Mouse (Mus musculus): Measurements from ENCODE around the gene Tmem121b. TPM values are rescaled to one million over a fixed set of nuclear protein-coding genes. Genes with fewer than 3 reads are reported as not detected.

Gene Tmem121b
- polyA plus RNA-seq, 1 experiment from 2014 or later, result 0.10 TPM

DNA sequence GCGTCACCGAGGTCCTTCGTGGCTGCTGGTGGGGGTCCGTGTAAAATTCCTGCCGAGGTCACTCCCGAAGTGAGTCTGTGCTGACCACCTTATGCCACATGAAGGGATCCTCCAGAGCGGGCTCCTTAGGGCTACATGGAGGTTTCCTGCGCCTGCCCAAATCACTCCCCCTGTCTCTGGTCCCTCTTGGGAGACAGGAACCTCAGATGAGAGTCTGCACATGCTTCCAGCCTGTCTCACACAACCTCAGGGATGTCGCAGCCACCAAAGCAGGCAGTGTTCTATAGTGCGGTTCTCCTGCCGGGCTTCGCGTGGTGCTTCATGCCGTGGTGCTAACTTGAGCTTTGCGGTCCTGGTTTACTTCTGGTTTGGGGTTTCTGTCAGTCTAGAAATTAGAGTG lies 32.4 kb downstream of the Tmem121b start:
- WGBS, result 65% methylated on average over 15 of the region's 15 CpGs
- no peak for ATAC-seq
- H3K27me3 ChIP-seq (replicated peaks), result peaks cover 14% of the 10 kb centered on the region

GRCm38 (mm10) chr6:120457751-120458150 lies 35.9 kb downstream of the Tmem121b start:
- no peak overlapping the region for H3K4me3 ChIP-seq (replicated peaks)
- ATAC-seq, result no peak
- no peaks in the 10 kb centered on the region for H3K4me1 ChIP-seq (replicated peaks)
- 84% methylated on average over 5 of the region's 5 CpGs for WGBS
- H3K4me2 ChIP-seq (replicated peaks), result no peak overlapping the region
- no peaks in the 10 kb centered on the region for H3K9me3 ChIP-seq
- H3K27me3 ChIP-seq (replicated peaks), result peaks cover 6% of the 10 kb centered on the region
- no peaks in the 10 kb centered on the region for H3K36me3 ChIP-seq
- no peak overlapping the region for H3K27ac ChIP-seq
- H3K9ac ChIP-seq, result no peak overlapping the region

More for the DNA sequence above, 32.4 kb downstream of the Tmem121b start:
- no peaks in the 10 kb centered on the region for H3K9me3 ChIP-seq
- peaks cover 13% of the 10 kb centered on the region for H3K4me1 ChIP-seq (replicated peaks)
- no peak overlapping the region for H3K4me2 ChIP-seq (replicated peaks)
- no peak overlapping the region for H3K9ac ChIP-seq
- H3K36me3 ChIP-seq, result no peaks in the 10 kb centered on the region
- H3K4me3 ChIP-seq (replicated peaks), result no peak overlapping the region
- no peak overlapping the region for H3K27ac ChIP-seq

- Histone ChIP-seq H3K27ac (no peak overlapping the region), H3K36me3 (no peaks in the 10 kb centered on the region), H3K4me1 (replicated peaks) (no peaks in the 10 kb centered on the region), H3K4me3 (replicated peaks) (no peak overlapping the region), H3K4me2 (replicated peaks) (no peak overlapping the region), H3K9ac (no peak overlapping the region), H3K9me3 (no peaks in the 10 kb centered on the region), H3K27me3 (replicated peaks) (peaks cover 6% of the 10 kb centered on the region)
- WGBS, result 72% methylated on average over 7 of the region's 7 CpGs
- no peak for ATAC-seq
Measured at GRCm38 (mm10) chr6:120457074-120457473, 36.5 kb downstream of the Tmem121b start.

- no peak overlapping the region for H3K9ac ChIP-seq
- 40% methylated on average over 11 of the region's 11 CpGs for WGBS
- ATAC-seq, result peak; percentile 90
- no peaks in the 10 kb centered on the region for H3K27me3 ChIP-seq (replicated peaks)
- no peaks in the 10 kb centered on the region for H3K36me3 ChIP-seq
- peak overlapping the region; percentile 22; the same call in 1 of the 2 replicates for H3K4me2 ChIP-seq (replicated peaks)
- no peak overlapping the region for H3K4me3 ChIP-seq (replicated peaks)
- no peaks in the 10 kb centered on the region for H3K4me1 ChIP-seq (replicated peaks)
- H3K27ac ChIP-seq, result no peak overlapping the region
- H3K9me3 ChIP-seq, result no peaks in the 10 kb centered on the region
Measured at GRCm38 (mm10) chr6:120454627-120455077, 39.0 kb downstream of the Tmem121b start.

- Histone ChIP-seq H3K36me3 (no peaks in the 10 kb centered on the region), H3K4me3 (replicated peaks) (no peak overlapping the region), H3K4me1 (replicated peaks) (no peaks in the 10 kb centered on the region), H3K27ac (no peak overlapping the region), H3K9ac (no peak overlapping the region), H3K9me3 (no peaks in the 10 kb centered on the region), H3K4me2 (replicated peaks) (no peak overlapping the region), H3K27me3 (replicated peaks) (no peaks in the 10 kb centered on the region)
- WGBS, result 85% methylated on average over 3 of the region's 3 CpGs
- no peak for ATAC-seq
Measured at GRCm38 (mm10) chr6:120453556-120453955, 40.1 kb downstream of the Tmem121b start.

DNA sequence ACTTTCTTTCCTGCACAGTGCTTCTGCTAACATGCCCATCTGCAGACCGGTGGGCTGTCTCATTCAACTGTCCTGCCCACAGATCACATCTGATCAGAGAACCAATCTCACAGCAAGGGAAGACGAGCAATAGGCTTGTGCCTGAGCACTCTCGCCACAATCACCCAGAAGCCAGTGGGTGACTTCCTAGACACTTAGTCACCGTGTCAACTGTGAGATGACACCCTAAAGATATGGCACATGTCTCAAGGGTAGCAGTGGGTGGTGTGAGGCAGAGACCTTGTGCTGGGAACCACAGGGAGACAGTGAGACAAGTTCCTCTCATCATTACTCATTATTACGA lies 40.5 kb downstream of the Tmem121b start:
- Histone ChIP-seq H3K4me3 (replicated peaks) (no peak overlapping the region), H3K36me3 (no peaks in the 10 kb centered on the region), H3K27me3 (replicated peaks) (no peaks in the 10 kb centered on the region), H3K4me1 (replicated peaks) (no peaks in the 10 kb centered on the region), H3K9me3 (no peaks in the 10 kb centered on the region), H3K4me2 (replicated peaks) (no peak overlapping the region), H3K9ac (no peak overlapping the region), H3K27ac (no peak overlapping the region)
- ATAC-seq, result no peak
- 81% methylated on average over 5 of the region's 5 CpGs for WGBS

DNA sequence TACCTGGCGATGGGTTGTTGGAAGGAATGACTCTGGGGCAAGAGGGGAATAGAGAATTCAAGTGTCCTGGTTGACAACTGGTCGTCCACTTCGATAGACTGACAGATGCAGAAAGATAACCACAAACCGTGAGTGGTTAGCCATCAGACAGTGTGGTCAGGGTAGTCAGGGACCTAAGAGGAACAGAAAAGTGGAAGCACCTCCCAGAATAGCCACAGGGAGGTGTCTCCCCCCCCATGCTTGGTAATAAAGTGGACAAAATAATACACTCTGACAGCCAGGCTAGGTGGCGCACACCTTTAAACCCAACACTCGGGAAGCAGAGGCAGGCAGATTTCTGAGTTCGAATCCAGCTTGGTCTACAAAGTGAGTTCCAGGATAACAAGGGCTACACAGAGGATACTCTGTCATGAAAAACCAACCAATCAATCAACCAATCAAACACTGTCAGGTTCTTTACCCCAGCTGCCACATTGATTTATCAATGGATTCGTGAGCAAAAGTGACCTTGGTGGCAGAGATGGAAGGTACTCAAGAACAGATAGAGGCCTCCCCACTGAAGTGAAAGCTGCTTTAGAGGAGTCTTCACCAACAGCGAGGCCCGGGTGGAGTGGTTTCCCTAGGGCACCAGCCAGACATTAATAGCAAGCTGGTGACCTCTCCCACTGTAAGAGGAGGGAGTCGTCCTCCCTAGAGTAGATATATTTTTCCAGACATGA lies 41.1 kb downstream of the Tmem121b start:
- H3K4me1 ChIP-seq (replicated peaks), result no peaks in the 10 kb centered on the region
- H3K27me3 ChIP-seq (replicated peaks), result no peaks in the 10 kb centered on the region
- WGBS, result 80% methylated on average over 11 of the region's 11 CpGs
- H3K27ac ChIP-seq, result no peak overlapping the region
- no peak overlapping the region for H3K4me3 ChIP-seq (replicated peaks)
- H3K9ac ChIP-seq, result no peak overlapping the region
- H3K36me3 ChIP-seq, result no peaks in the 10 kb centered on the region
- no peaks in the 10 kb centered on the region for H3K9me3 ChIP-seq
- ATAC-seq, result no peak
- H3K4me2 ChIP-seq (replicated peaks), result no peak overlapping the region

DNA sequence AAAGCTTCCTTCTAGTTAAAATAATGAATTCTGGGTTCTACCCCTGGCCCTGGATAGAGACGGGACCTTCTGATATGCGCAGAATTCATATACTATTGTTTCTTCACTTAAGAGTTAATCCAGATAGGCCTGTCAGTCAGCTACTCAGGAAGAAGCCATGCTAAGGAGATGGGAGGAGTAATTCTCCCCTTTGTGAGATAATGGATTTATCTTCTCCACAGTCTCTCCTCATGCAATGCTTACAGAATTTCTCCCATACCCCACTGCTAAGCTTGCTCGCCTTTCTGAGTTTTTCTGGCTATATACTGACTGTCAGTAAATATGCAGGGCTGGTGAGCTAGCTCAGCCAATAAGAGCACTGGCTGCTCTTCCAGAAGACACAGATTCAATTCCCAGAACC lies 43.4 kb downstream of the Tmem121b start:
- Histone ChIP-seq H3K9ac (no peak overlapping the region), H3K4me3 (replicated peaks) (no peak overlapping the region), H3K9me3 (no peaks in the 10 kb centered on the region), H3K4me1 (replicated peaks) (no peaks in the 10 kb centered on the region), H3K36me3 (no peaks in the 10 kb centered on the region), H3K27ac (no peak overlapping the region), H3K27me3 (replicated peaks) (no peaks in the 10 kb centered on the region), H3K4me2 (replicated peaks) (no peak overlapping the region)
- ATAC-seq, result no peak
- WGBS, result 75% methylated on average over 3 of the region's 3 CpGs

DNA sequence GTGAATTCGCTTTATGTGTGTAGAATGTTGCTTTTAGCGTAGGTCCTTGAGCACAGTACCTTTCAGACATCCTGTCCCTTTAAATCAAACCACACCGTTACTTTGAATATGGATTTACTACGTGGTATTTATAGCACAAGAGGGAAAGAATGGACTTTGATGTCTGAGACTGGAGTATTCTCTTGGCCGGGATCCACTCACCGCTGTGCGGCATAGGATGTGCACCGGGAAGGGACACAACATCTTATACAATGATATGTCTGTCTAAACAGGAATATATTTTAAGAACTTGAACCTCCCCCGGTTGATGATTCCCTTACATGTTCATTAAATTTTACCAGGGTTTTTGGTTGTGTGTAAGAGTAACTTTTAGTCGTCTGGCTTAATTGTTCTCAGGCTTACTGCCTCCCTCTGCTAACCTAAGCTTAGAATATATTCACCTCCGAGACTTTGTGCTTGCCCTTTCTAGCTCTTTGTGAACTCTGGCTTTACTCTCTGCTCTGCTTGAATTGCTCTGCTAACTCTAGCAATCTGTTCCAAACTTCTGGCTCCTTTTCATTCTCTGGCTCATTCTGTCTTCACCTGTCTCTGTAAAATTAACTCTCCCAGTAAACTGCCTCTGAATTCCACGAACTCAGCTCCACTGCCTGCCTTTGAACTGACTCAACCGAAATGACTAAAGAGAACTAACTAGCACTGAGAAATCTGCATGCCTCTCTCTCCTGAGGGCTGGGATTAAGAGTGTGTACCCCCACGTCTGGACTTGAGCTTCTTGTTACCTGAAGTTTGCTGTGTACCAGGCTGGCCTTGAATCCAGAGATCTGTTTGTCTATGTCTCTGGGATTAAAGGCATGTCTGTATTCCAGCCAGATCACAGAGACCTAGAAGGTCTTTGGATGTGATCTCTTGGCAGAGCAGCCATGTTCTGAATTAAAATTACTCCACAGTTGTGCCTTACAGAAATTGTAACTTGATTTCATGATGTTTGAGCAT lies 49.9 kb downstream of the Tmem121b start:
- Histone ChIP-seq H3K4me2 (replicated peaks) (no peak overlapping the region), H3K9ac (no peak overlapping the region), H3K27me3 (replicated peaks) (no peaks in the 10 kb centered on the region), H3K4me1 (replicated peaks) (no peaks in the 10 kb centered on the region), H3K9me3 (no peaks in the 10 kb centered on the region), H3K36me3 (peaks cover 8% of the 10 kb centered on the region; the same call in 1 of the 2 replicates), H3K27ac (no peak overlapping the region), H3K4me3 (replicated peaks) (no peak overlapping the region)
- ATAC-seq, result peak; percentile 67; the same call in 1 of the 2 replicates
- WGBS, result 67% methylated on average over 14 of the region's 14 CpGs

DNA sequence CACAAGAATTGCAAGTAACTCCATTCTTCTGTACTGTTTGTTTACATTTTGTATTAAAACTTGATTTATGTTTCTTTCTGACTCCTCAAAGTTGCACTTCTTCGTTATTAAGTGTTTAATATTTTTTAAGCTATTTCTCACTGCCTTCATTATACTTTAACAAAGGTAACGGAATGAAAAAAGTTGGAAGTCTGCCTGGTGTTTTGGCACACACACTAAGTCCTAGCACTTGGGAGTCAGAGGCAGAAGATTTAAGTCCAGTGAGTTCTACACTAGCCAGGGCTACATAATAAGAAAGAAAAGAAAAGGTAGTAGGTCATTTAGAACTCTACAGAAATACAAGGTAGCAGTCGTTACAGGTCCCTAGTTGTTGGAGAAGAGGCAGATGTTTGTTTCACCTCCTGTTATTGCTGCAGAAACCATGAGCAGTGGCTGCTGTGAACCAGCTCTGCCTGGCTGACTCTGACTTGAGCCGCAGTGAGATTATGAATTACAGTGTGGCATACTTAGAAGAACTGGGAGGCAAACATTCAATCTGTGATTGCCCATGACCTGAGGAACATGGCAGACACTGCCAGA lies 51.3 kb downstream of the Tmem121b start:
- H3K4me3 ChIP-seq (replicated peaks), result no peak overlapping the region
- ATAC-seq, result no peak
- no peaks in the 10 kb centered on the region for H3K27me3 ChIP-seq (replicated peaks)
- peaks cover 12% of the 10 kb centered on the region; the same call in 1 of the 2 replicates for H3K36me3 ChIP-seq
- no peak overlapping the region for H3K4me2 ChIP-seq (replicated peaks)
- no peak overlapping the region for H3K27ac ChIP-seq
- no peaks in the 10 kb centered on the region for H3K4me1 ChIP-seq (replicated peaks)
- 80% methylated on average over 4 of the region's 4 CpGs for WGBS
- no peaks in the 10 kb centered on the region for H3K9me3 ChIP-seq
- H3K9ac ChIP-seq, result no peak overlapping the region
